Mouse (Mus musculus) adipose tissue, adult 10 weeks (tissue): ENCODE data around the gene Dydc1. TPM values are rescaled to one million over a fixed set of nuclear protein-coding genes. Genes with fewer than 3 reads are reported as not detected.

Experiments
- polyA plus RNA-seq: library from polyadenylated mRNA; stranded (reverse); fragments of 350-450 nt; fragmentation: Illumina TruSeq; extraction: RNeasy Lipid Tissue Mini Kit (QIAGEN cat#74804); gene quantifications from one replicate; pipeline ENCODE4 v1.2.3, GENCODE M21; 2014; ENCODE audit warnings: low read depth, low replicate concordance

The Dydc1 gene
- 1.6 TPM for polyA plus RNA-seq

DNA sequence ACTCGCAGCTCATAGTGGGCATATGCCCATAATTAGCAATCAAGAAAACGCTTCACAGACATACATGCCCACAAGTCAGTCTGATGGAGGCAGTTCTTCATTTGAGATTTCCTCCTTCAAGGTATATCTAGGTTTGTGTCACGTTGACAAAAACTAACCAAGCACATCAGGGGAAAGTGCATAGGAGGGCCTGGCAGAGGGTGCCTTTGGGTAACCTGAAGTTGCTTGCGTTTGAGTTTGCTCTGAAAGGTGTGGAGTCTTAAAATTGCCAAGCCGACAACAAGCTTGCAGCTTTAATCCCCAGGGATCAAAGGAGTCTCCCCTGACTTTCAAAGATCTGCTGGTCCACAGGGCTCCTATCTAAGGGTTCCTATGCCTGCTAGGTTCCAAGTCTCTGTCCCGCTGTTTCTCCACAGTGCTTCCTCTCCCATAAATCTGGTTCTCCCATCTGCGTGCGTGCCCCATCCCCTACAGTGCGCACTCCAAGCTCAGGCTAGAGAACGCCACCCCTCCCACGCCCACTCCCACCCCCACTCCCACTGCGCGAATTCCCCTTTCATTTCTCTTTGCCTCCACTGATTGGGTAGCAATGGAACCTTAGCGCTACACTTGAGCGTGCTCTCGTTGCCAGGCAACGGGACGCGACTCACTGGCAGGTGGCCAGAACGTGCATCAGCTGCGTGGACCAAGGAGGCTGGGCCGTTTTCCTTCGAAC lies at the start of gene Dydc1:
Gene Dydc1 (plus strand): TSS at position 683 of the 715 bp plus-strand sequence.

DNA sequence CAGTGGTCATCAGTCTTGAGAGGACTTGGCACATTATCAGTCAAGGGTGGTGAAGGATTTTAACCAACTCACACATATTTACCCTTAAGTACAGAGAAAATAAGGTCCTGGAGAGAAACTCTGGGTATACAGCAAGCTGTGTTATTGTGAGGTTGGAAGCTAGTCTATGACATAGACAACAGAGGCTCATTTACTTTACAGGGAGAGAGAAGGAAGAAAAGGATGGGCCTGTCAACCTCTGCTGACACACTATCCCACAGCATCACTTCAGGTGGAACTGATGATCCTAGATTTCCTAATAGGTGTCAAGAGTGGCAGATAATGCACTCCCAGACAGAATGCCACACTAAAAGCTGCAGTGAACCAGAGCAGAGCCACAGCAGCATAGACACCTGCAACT lies 3.6 kb upstream of the Dydc1 start, which contains the start of gene Dydc2:
Gene Dydc2 (minus strand): TSS at position 101 of the 400 bp plus-strand sequence.

DNA sequence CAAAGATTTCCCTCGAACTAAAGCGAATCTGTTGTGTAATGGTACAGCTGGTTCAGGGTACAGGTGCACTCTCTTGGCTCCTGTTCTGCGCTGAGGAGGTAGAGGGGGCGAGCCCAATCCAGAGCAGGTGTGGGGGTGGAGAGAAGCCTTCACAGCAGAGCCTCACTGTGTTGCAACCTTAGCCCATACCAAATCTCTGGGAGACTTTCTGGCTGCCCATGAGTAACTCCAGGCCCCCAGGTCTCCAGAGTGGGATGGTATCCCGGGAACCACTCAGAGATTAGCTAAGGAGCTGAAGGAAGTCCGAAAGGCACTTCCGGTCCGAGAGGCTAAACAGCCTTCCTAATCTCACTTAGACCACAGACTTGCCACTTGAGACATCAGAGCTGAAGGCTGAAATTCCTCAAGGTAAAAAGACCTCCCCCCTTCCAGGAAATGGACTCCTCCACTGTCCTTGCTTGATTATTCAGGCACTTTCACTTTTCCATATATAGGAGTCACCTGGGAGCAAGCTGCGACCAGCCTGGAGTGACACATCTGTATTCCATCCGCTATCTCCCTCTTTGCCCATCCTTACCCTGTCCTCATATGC lies 32.2 kb downstream of the Dydc1 start, which contains the start of gene Mat1a:
Gene Mat1a (plus strand): TSS at position 183 of the 592 bp plus-strand sequence.

DNA sequence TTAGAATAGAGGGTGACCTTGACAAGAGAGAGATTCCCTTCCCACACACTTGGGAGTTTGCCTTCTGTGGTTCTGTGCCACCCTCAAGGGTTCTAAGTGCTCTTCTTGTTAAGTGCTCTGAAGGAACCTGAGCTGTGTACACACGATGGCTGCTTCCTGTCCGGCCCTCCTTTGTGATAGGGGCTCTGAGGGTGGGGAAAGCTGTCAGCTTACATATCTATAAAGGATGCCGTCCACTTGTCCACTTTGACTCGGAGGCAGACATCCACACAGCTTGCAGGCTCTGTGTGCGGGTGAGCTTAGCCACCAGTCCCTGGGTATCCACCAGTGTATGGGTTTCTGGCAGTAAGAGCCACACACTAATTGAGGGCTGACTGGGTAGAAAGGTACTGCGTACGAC lies 58.8 kb downstream of the Dydc1 start, which contains the start of gene Sftpa1:
Gene Sftpa1 (plus strand): TSS at position 243 of the 400 bp plus-strand sequence.

Other genes starting within 250 kb of the Dydc1 start
- 1.9 TPM for gene Sh2d4b, start 179.6 kb upstream of the Dydc1 start, polyA plus RNA-seq
- 77.1 TPM for gene Tspan14, start 106.1 kb upstream of the Dydc1 start, polyA plus RNA-seq
- 160 TPM for gene Fam213a, start 59.1 kb upstream of the Dydc1 start, polyA plus RNA-seq
- 1.4 TPM for gene Dydc2, start 3.7 kb upstream of the Dydc1 start, polyA plus RNA-seq
- 0.47 TPM for gene Mat1a, start 32.1 kb downstream of the Dydc1 start, polyA plus RNA-seq
- gene Sftpa1, start 58.9 kb downstream of the Dydc1 start, polyA plus RNA-seq: not detected
- gene Mbl1, start 78.5 kb downstream of the Dydc1 start, polyA plus RNA-seq: not detected
- 0.25 TPM for gene Sftpd, start 112.2 kb downstream of the Dydc1 start, polyA plus RNA-seq
- gene Gm2832, start 205.9 kb downstream of the Dydc1 start, polyA plus RNA-seq: not detected